Mouse (Mus musculus) lung, postnatal 0 days (tissue): ENCODE measurements at regions not wholly inside any gene's neighbourhood (a gene's known extent, or its start where the extent isn't known, plus 50 kb on each side); places are given as distances from the start of the nearest gene placed in this dataset.

Experiments
- ATAC-seq: fragments of 200-750 bp; cut with Nextera tagmentation; 2 replicates; pipeline ENCODE4 v1.8.0; 2017; ENCODE audit warnings: moderate library complexity
- DNase-seq: peaks from one replicate; pipeline ENCODE4 v3.0.0-alpha.2; 2016; ENCODE audit warnings: low spot score
- H3K27ac ChIP-seq: fragments of 300-500 bp; sonication (generic); 2 replicates; pipeline ENCODE4 v1.5.1; 2014; ENCODE audit warnings: antibody characterized with exemption, mild to moderate bottlenecking, low read length, mixed read lengths
- H3K27me3 ChIP-seq: fragments of 300-500 bp; sonication (generic); replicated peaks from 2 replicates; pipeline ENCODE4 v1.6.1; 2014; ENCODE audit warnings: low read length, mixed read lengths; ENCODE audit not compliant: insufficient read depth
- H3K36me3 ChIP-seq: fragments of 300-500 bp; sonication (generic); 2 replicates; pipeline ENCODE4 v1.6.1; 2014; ENCODE audit warnings: low read length, mixed read lengths; ENCODE audit not compliant: insufficient read depth
- H3K4me1 ChIP-seq: fragments of 300-500 bp; sonication (generic); 2 replicates; pipeline ENCODE4 v1.6.1; 2014; ENCODE audit warnings: antibody characterized with exemption, low read depth, low read length, mixed read lengths; ENCODE audit not compliant: insufficient read depth
- H3K4me2 ChIP-seq: fragments of 300-500 bp; sonication (generic); replicated peaks from 2 replicates; pipeline ENCODE4 v1.6.1; 2014; ENCODE audit warnings: low read depth, mild to moderate bottlenecking, low read length, moderate library complexity, mixed read lengths
- H3K4me3 ChIP-seq: fragments of 300-500 bp; sonication (generic); 2 replicates; pipeline ENCODE4 v1.5.1; 2014; ENCODE audit warnings: low read depth, low read length
- H3K9ac ChIP-seq: fragments of 300-500 bp; sonication (generic); replicated peaks from 2 replicates; pipeline ENCODE4 v1.6.1; 2014; ENCODE audit warnings: low read depth, mild to moderate bottlenecking
- H3K9me3 ChIP-seq: fragments of 300-500 bp; sonication (generic); 2 replicates; pipeline ENCODE4 v1.6.1; 2016; ENCODE audit warnings: low read length, mixed read lengths
- CTCF ChIP-seq: IDR thresholded peaks from 2 replicates; pipeline ENCODE4 v1.5.1; 2016; ENCODE audit warnings: antibody characterized with exemption, mild to moderate bottlenecking
- EP300 ChIP-seq: IDR thresholded peaks from 2 replicates; pipeline ENCODE4 v1.6.1; 2016; ENCODE audit warnings: antibody characterized with exemption, mild to moderate bottlenecking, control low read depth
- WGBS: fragments of 180-500 bp; shearing (Covaris S2); extraction: QIAGEN DNeasy Blood & Tissue Kit; methylation state at CpG from one replicate; pipeline ENCODE4 v1.1.7; 2014; 5-methylcytosine and 5-hydroxymethylcytosine counted together

GRCm38 (mm10) chr2:46924189-46924588, 1807.0 kb upstream of the Zeb2 start:
- 74% methylated on average over 3 of the region's 3 CpGs for WGBS
- ATAC-seq (no peak), DNase-seq (no peak)
- no peaks in the 10 kb centered on the region for H3K36me3 ChIP-seq
- no peak overlapping the region for H3K9ac ChIP-seq
- no peak overlapping the region for H3K27ac ChIP-seq
- no peaks in the 10 kb centered on the region for H3K4me1 ChIP-seq
- no peak overlapping the region for H3K4me2 ChIP-seq
- no peaks in the 10 kb centered on the region for H3K9me3 ChIP-seq
- no peak overlapping the region for H3K4me3 ChIP-seq
- TF ChIP-seq CTCF (no peak), EP300 (no peak)
- no peaks in the 10 kb centered on the region for H3K27me3 ChIP-seq

GRCm38 (mm10) chr2:46913496-46913895, 1796.3 kb upstream of the Zeb2 start:
- no peak overlapping the region for H3K27ac ChIP-seq
- H3K4me1 ChIP-seq, result no peaks in the 10 kb centered on the region
- H3K36me3 ChIP-seq, result no peaks in the 10 kb centered on the region
- no peak overlapping the region for H3K9ac ChIP-seq
- no peak for TF ChIP-seq CTCF
- TF ChIP-seq EP300, result no peak
- H3K4me2 ChIP-seq, result no peak overlapping the region
- no peak overlapping the region for H3K4me3 ChIP-seq
- ATAC-seq, result no peak
- H3K9me3 ChIP-seq, result no peaks in the 10 kb centered on the region
- no peak for DNase-seq
- no peaks in the 10 kb centered on the region for H3K27me3 ChIP-seq

GRCm38 (mm10) chr2:46883216-46883615, 1766.0 kb upstream of the Zeb2 start:
- H3K27ac ChIP-seq, result no peak overlapping the region
- DNase-seq (no peak), ATAC-seq (no peak)
- TF ChIP-seq EP300, result no peak
- TF ChIP-seq CTCF, result no peak
- H3K4me2 ChIP-seq, result no peak overlapping the region
- H3K9me3 ChIP-seq, result no peaks in the 10 kb centered on the region
- no peaks in the 10 kb centered on the region for H3K27me3 ChIP-seq
- no peak overlapping the region for H3K9ac ChIP-seq
- H3K4me1 ChIP-seq, result no peaks in the 10 kb centered on the region
- 49% methylated on average over 2 of the region's 2 CpGs for WGBS
- H3K36me3 ChIP-seq, result no peaks in the 10 kb centered on the region
- H3K4me3 ChIP-seq, result no peak overlapping the region

- Histone ChIP-seq H3K9ac (no peak overlapping the region), H3K4me1 (no peaks in the 10 kb centered on the region), H3K4me3 (no peak overlapping the region), H3K27me3 (no peaks in the 10 kb centered on the region), H3K27ac (no peak overlapping the region), H3K9me3 (no peaks in the 10 kb centered on the region), H3K4me2 (no peak overlapping the region), H3K36me3 (no peaks in the 10 kb centered on the region)
- no peak for DNase-seq
- 78% methylated on average over 4 of the region's 4 CpGs for WGBS
- ATAC-seq, result no peak
- no peak for TF ChIP-seq CTCF
- TF ChIP-seq EP300, result no peak
Measured at GRCm38 (mm10) chr2:46870772-46871171, 1753.6 kb upstream of the Zeb2 start.
